Mouse (Mus musculus): ENCODE measurements around the gene Msantd3. TPM values are rescaled to one million over a fixed set of nuclear protein-coding genes. Genes with fewer than 3 reads are reported as not detected.

Gene Msantd3
- total and polyA plus RNA-seq, 3 experiments: 2.5 to 22.8 (median 14.4) TPM

GRCm38 (mm10) chr4:48605650-48606049, 65.9 kb downstream of the Msantd3 start:
- no peak for DNase-seq

DNA sequence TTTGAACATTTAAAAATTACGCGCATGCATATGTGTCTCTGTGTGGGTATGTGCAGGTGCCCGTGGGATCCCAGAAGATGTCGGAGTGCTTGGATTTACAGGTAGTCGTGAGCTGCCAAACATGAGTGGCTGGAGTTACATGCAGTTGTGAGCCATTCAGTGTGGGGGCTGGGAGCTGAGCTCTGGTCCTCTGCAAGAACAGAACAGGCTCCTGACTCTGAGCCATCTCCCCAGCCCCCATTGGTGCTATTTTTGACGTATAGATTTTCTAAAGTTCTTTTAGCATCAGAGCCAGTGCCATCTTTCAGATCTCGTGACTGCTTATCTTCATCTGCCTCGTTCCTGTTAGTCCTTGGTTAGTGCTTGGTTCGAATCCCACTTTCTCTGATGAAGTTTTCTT, 69.8 kb downstream of the Msantd3 start:
- no peak for DNase-seq

DNA sequence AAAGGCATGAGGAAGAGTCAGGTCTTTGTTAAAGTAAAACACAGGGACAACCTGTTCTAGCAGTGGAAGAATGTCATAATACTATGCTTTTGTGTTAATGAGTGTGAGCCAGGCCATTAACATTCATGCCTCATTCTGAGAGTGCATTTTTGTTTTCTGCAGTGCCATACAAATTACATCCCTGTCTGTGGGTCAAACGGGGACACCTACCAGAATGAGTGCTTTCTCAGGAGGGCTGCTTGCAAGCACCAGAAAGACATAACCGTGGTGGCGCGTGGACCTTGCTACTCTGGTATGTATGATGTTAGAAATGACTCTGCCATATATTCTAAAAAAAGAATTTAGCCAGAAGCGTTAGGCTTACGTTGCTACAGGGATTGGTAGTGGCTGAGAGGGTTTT, 70.5 kb downstream of the Msantd3 start:
- no peak for DNase-seq

Other genes with a start within 250 kb of the Msantd3 start
- 10 to 100 TPM; 16.9 to 24.0 TPM for gene Tex10, start 66.5 kb upstream of the Msantd3 start, total RNA-seq (2021)
- 2.3 and 2.6 TPM in 2 replicates for gene Tex10, start 66.5 kb upstream of the Msantd3 start, polyA plus RNA-seq (2012; rRNA removed)
- gene Tmeff1, start 45.2 kb downstream of the Msantd3 start, total RNA-seq (2021): 10 to 100 TPM in 1 of 2 experiments, 1 to 10 TPM in 1; 9.8 to 16.2 TPM
- gene Tmeff1, start 45.2 kb downstream of the Msantd3 start, polyA plus RNA-seq (2012; rRNA removed): 2.4 and 10.8 TPM in 2 replicates
- gene Cavin4, start 123.6 kb downstream of the Msantd3 start, total RNA-seq (2021): under 1 TPM; 0.26 to 0.28 TPM
- not detected in 2 replicates for gene Cavin4, start 123.6 kb downstream of the Msantd3 start, polyA plus RNA-seq (2012; rRNA removed)

Measured in adrenal gland, adult 2 months (tissue).